Mouse (Mus musculus): ENCODE data around the gene Ephb3.

The Ephb3 gene

DNA sequence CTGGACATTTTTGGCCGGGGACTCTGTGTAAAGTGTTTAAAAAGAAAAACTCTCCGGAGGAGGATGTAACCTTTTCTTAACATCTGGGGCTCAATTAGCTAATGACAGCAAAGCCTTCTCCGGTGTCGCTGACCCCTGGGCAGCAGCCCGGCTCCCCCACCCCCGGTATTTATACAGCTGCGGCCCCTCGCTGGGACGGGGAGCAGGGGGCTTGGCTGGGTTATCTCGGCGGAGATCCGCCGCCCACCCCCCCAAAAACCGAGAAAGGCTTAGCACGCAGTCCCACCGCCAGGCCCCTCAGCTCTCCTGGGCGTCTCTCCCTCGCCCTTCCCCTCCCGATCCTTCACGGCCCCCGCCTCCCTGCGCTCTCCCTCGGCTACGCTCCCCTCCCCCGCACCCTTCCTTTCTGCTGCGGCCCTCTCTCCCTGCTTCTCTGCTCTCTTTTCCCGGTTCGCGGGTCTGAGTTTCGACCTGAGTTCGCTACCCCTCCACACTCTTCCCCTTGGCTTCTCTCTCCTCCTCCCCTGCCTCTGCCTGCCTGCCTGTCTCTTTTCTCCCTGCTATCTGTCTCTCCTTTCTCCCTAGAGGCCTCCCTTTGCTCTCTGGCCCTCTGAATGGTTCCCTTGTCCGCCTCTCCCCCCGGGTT, 42.0 kb downstream of the Ephb3 start:
- peak; percentile 64 for DNase-seq (ENCODE audit: low spot score)

- no peak for DNase-seq (ENCODE audit: low spot score)
These were observed 42.5 kb downstream of the Ephb3 start for GRCm38 (mm10) chr16:21247037-21247432.

GRCm38 (mm10) chr16:21247871-21248712, 43.5 kb downstream of the Ephb3 start:
- peak; percentile 48 for DNase-seq (ENCODE audit: low spot score)

GRCm38 (mm10) chr16:21248713-21249531, 44.4 kb downstream of the Ephb3 start:
- DNase-seq (ENCODE audit: low spot score): no peak

GRCm38 (mm10) chr16:21252401-21252955, 47.9 kb downstream of the Ephb3 start:
- no peak for DNase-seq (ENCODE audit: low spot score)

DNA sequence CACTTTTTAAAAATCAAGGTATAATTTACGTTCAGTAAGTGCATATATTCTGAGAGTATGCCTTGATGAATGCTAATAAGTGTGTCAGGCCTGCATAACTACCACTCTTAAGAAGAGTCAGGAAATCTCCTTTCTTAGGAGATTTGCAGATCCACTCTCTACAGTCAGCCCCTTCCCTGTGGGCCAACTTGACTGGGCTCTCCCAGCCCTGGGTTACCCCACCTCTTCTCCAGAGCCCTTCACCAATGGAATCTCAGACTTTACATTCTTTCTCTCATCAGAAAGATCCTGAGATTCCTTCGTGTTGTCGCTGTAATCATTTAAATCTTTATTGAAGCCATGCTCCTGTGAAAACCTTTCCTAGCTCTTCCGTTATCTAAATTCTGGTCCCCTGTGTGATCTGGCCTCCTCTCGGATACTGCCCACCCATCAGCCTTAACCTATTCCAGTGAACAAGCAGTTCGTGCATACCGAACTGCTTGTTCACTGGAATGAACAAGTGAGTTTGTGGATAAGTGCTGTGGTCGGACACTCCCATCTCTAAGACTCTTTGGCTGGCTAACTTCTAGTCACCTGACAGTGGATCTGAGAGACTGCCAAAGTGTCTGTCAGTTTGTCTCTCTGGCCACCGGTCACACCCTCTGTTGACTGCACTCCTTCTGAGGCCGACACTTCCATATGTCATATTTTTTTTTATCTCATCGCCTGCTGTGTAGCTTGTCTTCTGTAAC, 51.2 kb downstream of the Ephb3 start:
- no peak for DNase-seq (ENCODE audit: low spot score)

GRCm38 (mm10) chr16:21256514-21257305, 52.2 kb downstream of the Ephb3 start:
- DNase-seq (ENCODE audit: low spot score): no peak

GRCm38 (mm10) chr16:21265417-21265816, 60.9 kb downstream of the Ephb3 start:
- no peak for DNase-seq (ENCODE audit: low spot score)

GRCm38 (mm10) chr16:21269775-21270174, 65.2 kb downstream of the Ephb3 start:
- no peak for DNase-seq (ENCODE audit: low spot score)

GRCm38 (mm10) chr16:21271773-21272247, 67.3 kb downstream of the Ephb3 start:
- DNase-seq (ENCODE audit: low spot score): no peak

DNA sequence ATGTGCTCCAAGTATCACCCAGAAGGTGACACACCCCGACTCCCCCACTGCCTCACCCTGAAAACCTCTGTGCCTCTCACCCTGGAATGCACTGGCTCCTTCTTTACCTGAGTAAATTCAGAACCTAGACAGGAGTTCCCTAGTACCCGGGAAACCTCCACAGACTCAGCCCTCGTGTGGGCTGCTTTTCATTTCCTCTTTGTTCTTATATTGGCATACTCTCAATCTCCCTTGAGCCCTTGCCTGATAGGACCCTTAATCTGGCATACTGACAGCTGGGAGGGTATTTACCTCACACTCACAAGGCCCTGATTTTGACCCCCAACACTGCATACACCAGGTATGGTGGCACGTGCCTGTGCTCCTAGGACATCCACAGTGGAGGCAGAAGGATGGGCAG, 68.2 kb downstream of the Ephb3 start:
- no peak for DNase-seq (ENCODE audit: low spot score)
